Mouse (Mus musculus): ENCODE results near the gene Alpk1.

GRCm38 (mm10) chr3:127765971-127766370 lies 14.4 kb downstream of the Alpk1 start:
- TF ChIP-seq HCFC1 (IDR thresholded peaks at IDR 0.05; ENCODE audit: borderline replicate concordance, insufficient read depth, low read length) (no peak), CHD2 (IDR thresholded peaks at IDR 0.05; ENCODE audit: low read depth, low read length) (no peak), MAFK (IDR thresholded peaks at IDR 0.05; ENCODE audit: insufficient read depth, low read depth, low read length) (no peak), ZC3H11A (IDR thresholded peaks at IDR 0.05; ENCODE audit: borderline replicate concordance, low read depth, low read length) (no peak)
